Mouse (Mus musculus): ENCODE measurements at regions not wholly inside any gene's neighbourhood (a gene's known extent, or its start where the extent isn't known, plus 50 kb on each side); places are given as distances from the start of the nearest gene placed in this dataset.

- DNase-seq = no peak
Observed at GRCm38 (mm10) chr16:45331236-45331635, 77.6 kb downstream of the Cd200 start.

GRCm38 (mm10) chr16:45330298-45330697 is 78.6 kb downstream of the Cd200 start:
- DNase-seq = peak in 1 of 2 experiments; percentile 18

DNA sequence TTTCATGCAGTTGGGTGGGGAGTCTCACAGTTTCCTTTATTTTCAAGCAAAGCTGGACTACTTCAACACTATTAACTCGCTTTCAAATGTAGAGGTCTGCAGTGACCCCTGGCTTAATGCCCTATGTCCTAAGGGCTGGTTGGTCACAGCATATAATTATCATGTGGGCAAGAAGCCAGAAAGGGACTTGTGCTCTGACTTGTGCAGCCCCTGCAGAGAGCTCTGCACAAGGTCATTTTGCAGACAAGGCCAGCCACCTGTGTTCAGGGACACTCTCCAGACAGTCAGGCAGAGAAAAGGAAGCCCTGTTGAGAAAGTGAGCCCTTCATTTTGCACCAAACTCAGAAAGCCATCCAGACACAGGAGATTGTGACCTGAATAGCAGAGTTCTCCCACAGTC is 79.1 kb downstream of the Cd200 start:
- no peak for DNase-seq

DNA sequence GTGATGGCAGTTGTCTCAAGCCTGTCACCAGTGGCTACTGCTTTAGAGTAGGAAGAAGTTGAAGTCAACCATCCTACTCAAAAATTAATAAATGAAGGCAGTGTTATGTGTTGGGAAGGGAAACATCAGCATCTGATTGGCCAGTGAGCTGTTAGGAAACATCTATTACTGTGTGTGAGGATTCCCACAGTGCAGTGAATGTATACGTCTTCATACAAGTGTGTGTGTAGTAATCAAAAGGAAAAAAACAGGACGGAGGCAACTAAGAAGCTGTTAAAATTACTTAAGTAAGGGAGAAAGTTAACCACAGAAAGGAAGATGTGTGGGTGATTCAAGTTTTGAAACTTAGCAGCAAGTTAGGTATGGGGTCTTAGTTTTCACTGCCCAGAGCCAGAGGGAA is 81.8 kb downstream of the Cd200 start:
- DNase-seq = no peak

DNA sequence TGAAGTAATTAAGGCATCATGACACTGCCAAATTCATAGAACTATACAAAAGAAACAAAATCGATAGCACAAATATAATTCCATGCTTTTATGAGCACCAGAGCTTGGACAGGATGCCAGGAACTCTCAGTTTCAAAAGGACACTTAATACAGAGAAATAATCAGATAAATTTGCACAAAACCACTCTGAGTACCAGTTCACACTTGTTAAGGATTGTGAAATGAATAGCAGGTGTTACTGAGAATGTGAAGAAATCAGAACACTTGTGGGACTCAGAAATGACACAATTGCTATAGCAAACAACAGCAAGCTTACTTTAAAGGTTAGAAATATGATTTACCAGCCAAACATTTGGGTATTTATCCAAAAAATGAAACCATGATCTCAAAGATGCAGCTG is 87.4 kb downstream of the Btla start:
- no peak for DNase-seq

All from B cell, adult 2 months (primary cell).